Mouse (Mus musculus): ENCODE measurements around the gene Ptpa.

The Ptpa gene

DNA sequence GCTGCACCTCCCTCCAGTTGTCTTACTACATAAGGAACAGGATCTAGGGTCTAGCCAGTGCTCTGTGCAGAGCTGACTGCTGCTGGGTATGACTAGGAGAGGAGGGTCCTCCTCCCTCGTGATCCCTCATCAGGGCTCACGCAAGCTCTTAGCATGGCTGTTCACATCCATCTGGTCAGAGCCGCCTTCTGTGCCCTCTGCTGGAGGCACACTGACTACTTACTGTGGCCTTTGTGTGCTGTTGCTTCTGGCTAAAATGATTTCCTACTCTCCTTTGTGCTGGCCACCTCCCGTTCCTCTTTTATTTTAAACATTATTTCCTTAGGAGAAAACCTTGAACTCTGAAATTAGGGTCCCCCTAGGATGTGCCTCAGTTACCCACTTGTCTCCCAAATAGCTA is 21.0 kb downstream of the Ptpa start:
- no peak for DNase-seq (ENCODE audit: low read depth in 1 of 2, low spot score in 2 of 2)

DNA sequence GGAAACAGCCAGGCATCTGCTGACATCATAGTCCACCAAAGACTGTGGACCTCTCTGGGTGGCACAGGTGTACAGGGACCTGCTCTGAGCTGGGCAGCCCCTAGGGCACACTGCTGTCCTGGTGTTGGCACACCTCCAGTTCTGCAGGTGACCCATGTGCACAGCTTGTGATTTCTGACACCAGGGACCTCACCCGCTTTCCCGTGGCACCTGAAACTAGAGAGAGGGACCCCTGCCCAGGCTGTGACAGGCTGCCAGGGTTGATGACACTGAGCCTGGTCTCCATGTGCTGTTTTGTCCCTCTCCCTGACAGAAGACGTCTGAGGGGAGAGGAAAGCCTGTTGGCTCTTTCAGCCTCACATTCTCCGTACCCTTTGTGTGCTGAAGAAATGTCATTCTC is 22.0 kb downstream of the Ptpa start:
- DNase-seq (ENCODE audit: low read depth in 1 of 2, low spot score in 2 of 2): no peak

DNA sequence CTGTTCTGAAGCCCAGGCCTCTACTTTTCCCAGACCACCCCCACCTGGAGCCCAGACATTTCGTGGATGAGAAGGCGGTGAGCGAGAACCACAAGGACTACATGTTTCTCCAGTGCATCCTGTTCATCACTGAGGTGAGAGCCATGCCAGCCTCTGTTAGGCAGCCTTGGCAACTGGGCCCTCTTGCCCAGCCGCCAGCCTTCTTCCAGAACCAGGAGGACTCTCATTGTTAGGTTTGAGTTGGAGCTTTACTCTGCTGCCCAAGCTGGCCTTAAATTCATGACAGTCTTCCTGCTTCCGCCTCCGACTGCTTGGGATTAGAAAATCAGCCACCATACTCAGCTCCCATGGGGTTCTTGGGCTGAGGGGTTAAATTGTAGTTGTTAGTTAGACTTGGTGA is 23.8 kb downstream of the Ptpa start:
- no peak for DNase-seq (ENCODE audit: low read depth in 1 of 2, low spot score in 2 of 2)

DNA sequence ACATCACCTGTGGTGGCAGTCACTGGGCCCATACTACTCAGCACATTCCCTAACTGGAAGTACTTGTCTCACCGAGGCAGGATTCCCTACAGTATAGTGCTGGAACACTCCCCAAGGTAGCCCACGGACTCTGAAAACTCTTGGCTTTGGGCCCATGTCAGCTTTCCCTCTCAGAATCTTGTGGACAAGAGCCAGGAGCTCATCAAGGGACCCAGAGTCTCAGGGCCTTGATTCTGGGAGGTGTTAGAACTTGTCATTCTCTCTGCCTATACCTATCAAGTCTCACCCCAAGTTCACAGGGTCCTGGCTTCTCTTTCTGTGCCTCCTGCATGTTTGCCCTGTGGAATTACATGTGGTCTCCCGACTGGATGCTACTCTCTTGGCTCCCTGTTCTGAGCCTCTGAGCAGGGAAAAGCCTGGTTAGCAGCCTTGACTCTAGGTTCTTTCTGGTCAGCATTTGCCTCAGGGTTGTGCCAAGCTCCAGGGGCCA is 24.4 kb downstream of the Ptpa start:
- DNase-seq (ENCODE audit: low read depth in 1 of 2, low spot score in 2 of 2): no peak

DNA sequence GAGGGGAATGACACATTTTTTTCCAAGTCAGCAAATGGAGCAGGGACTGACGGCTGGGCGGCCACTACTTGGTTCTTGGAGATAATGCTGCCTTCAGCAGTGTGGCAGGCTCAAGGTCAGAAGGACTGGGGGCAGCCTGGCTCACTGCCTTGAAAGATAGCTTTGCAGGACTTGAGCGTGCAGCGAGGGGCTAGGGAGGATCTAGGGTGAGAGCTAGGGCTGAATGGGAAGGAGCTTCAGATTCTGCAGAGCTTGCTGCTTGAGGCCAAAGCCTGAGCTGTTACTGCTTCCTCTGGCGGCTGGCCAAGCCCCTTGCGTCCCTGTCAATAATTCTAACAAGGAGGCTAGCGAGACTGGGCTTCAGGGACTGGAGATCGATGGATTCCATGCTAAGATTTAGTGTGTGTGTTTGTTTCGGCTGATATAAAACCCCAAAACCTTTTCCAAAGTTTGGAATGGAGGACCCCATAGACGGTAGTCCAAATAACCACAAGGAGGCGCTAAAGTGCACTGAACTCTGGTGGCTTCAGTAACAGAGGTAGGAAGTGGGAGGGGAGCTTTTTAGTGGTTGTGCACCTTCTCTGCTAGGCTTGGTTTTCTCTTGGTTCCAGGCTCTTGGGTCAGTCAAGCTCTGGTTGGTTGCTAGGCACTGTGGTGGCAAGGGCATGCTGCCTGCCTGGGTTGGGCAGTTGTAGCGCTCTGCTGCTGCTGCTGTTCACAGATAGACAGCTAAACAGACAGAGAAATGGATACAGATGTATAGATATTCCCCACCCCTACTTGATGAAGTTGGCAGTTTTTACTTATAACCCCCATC is 25.1 kb downstream of the Ptpa start:
- peak in 1 of 2 experiments; percentile 41 for DNase-seq (ENCODE audit: low read depth in 1 of 2, low spot score in 2 of 2)

DNA sequence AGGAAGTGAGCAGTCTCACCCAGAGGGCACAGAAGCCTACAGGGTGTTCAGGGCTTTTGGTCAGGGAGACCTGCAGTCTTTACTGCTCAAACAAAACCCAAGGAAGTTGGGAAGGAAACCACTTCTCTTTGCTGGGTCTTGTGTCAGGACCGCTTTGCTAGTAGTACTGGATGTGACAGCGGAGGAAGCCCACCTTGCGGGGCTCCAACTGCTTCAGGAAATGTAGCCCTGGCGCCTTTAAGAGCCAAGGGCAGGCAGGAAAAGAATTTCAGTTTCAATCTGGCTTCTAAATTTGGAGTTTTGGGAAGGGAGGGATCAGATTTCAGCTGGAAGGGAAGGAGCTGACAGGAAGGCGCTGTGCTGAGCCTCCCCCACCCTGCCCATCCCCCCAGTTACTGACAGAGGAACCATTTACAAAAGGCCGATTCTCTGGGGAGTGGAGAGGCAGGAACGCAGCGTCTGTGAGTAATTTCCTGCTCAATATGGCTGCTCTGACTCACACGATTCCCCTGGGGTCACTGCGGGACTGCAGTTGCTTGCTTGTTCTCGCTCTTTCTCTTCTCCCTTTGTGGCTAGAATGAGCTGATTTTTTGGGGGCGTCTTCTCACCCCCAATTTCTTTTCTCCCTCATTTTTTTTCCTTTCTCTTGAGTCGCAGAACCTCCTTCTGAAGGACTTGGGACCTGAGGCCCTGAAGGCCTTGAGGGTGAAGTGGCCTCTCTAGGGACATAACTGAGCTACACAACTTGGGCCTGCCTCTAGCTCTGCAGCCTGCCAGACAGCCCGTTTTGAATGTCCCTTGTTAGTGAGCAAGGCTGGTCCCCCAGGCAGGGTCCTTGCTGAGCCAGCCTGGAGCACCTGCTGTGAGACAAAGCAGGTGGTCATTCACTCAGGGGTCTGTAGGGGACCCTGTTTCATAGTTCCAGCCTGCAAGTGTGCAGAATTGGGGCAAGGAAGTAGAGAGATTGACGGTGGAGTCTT is 26.0 kb downstream of the Ptpa start:
- DNase-seq (ENCODE audit: low read depth in 1 of 2, low spot score in 2 of 2): peak in 1 of 2 experiments; percentile 53

DNA sequence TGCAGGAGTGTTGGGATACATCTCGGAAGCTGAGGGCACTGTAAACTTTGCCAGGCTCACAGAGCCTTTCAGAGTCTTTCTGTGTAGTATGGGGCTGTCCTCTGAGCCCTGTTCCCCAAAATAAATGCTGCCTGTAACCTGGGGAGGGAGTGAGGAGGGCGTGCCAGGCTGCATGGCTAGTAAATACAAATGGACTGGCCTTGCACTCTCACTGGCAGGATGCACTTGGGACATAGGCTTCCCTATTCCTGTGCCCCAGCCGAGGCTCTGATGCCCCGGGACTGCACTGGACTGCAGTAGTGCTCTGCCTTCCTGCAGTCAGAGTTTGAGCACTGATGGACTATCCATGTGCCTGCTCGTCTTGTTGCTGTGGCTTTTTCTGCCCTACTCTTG is 26.7 kb downstream of the Ptpa start:
- no peak for DNase-seq (ENCODE audit: low read depth in 1 of 2, low spot score in 2 of 2)

DNA sequence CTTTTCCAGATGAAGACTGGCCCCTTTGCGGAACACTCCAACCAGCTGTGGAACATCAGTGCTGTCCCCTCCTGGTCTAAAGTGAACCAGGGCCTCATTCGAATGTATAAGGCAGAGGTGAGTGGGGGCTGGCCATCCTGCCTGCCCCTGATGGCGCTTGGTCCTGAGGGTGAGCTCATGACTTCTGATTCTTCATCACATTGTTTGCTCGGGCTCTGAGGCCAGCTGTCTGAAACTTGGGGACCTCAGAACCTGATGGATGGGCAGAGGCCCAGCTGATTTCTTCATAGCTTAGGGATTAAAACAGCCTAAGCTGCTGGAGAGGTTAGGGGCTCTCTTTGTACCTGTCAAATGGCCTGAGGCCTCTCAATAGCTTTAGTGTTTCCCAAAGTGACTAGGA is 27.4 kb downstream of the Ptpa start:
- no peak for DNase-seq (ENCODE audit: low read depth in 1 of 2, low spot score in 2 of 2)

DNA sequence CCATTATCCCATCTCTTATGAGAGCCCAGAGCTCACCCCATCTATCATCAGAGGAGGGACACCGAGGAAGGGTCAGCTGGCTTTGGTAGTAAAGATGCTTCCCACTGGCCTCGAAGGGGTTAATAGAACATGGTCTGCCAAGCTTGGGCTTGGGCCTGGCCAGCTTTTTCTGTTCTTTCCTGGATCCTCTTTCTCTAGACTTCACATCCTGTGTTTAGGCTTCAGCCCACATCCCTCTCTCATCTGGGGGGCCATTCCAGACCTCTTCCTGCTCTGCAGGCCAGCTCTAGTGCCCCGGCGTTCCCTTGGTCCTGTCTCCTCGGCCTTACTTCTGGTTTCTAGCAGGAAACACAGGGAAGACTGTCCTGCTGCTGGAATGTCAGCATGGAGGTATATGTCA is 28.2 kb downstream of the Ptpa start:
- DNase-seq (ENCODE audit: low read depth in 1 of 2, low spot score in 2 of 2): no peak

DNA sequence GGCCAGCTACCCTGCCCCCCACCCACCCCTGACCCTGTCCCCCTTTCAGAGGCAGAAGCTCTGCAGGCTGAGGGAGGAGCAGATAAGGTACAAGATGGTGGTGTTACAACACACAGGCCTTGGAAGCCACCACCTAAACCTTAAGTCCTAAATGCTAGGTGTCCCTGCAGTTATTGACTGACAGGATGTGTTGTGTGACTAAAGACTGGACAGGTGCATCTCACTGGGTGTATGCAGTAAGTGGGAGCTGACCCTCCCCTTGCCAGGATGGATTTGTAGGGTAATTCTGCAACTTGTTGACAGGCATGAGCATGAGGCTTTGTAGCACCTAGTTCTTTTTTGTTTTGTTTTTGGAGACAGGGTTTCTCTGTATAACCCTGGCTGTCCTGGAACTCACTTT is 28.6 kb downstream of the Ptpa start:
- DNase-seq (ENCODE audit: low read depth in 1 of 2, low spot score in 2 of 2): no peak

DNA sequence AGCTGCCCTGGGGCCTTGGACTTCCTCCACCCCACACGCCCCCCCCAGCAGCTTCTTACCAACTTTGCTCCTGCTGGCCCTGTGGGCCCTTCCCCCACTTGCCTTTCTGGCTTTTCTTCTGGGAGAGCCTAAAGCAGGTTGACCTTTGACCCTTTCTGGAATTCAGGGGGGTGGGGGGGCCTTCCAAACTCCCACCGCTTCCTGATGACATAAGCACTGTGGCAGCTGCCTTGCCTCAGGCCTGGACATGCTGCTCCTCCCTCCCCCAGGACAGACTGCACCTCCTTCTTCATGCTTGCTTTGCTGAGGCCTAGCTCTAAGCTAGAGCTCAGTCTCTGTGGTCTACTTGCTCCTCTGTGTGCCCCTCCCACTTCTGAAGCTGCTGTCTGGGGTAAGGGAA is 29.5 kb downstream of the Ptpa start:
- no peak for DNase-seq (ENCODE audit: low read depth in 1 of 2, low spot score in 2 of 2)

DNA sequence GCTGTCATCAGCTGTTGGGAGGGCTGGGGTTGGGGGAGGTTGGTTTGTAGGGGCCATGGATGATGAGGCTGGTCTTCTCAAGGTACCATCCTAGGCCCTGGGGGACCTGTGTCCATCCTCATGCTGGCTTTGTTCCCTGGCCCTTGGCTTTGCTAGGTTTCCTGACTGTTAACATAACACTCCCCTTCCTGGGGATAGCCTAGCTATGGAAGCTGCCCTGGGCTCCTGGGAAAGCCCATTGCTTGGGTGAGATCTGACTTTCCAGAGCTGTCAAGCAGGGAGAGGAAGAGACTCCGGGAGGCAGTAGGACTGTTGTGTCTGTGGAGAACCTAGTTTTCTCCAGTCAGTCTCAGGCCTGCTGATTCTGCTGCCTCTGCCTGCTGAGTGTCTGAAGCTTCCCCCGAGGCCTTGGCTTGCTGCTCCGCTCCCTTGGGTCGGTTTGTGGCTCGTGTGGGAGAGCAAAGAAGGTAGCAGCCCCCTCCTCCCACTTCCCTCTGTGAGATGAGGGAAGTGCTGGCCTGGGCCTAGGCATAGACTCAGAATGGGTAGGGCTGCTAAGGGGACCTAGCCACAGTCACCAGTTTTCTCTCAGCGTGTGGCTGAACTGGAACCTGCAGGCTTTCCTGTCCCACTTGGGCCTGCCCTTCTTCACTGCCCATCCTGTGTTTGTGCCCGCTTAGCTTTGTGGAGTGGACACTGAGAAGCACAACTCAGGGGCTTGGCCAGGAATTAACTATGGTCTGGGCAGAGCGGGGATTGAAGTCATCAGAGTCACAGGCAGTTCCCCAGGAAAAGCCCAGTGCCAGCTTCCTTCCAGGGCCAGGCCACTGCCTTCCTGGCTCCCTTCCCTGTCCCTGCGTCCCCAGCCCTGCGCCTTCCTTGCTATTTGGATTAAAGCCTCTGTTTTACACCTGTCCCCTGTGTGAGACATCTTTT is 31.3 kb downstream of the Ptpa start:
- DNase-seq (ENCODE audit: low read depth in 1 of 2, low spot score in 2 of 2): no peak

DNA sequence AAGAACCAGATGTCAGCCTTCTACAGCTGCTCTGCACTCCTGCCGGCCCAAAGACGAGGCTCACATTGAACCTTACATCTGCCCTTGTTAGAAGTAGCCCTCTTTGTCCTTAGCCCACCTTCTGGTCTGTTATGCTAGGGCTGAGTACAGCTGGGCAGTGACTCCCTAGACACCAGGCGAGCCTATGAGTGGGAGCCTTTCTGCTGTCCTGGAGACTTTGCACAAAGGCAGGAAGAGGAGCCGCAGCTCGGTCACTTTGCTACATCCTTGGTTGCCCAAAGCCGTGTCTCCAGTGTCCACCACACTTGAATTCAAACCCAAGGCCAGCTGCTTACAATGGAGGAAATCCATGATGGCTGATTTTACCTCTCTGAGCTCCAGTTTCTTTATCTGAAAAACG is 32.5 kb downstream of the Ptpa start:
- DNase-seq (ENCODE audit: low read depth in 1 of 2, low spot score in 2 of 2): no peak

DNA sequence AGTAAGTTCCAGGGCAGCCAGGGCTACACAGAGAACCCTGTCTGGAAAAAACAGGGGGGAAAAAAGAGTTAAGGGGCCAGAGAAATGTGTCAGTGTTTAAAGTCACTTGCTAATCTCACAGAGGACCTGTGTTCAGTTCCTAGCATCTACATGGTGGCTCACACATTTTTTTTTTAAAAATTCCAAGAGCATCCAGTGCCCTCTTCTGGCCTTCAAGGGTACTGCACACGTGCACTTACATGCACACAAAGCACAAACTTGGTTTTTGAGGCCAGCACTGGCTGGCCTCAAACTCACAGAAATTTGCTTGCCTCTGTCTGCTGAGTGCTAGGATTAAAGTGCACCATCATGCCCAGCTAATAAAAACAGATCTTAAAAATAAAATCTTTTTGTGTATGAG is 34.7 kb downstream of the Ptpa start:
- no peak for DNase-seq (ENCODE audit: low read depth in 1 of 2, low spot score in 2 of 2)

DNA sequence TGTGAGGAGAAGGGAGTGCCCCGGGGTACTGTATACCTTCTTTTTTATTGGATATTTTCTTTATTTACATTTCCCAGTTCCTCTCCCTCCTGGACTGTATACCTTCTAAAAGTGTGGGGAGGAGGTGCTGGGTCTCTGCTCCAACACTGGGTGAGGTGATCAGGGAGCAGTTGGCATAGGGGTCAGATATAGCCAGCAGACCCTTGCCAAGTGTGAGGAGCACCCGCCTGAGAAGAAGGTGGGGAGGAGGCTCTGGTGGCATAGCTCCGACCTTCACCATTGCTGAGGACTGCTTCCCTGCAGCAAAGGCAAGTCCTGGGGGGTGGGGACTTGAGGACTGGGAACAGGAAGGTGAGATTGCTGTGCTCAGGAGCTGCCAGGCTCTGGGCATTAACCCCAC is 35.7 kb downstream of the Ptpa start:
- no peak for DNase-seq (ENCODE audit: low read depth in 1 of 2, low spot score in 2 of 2)

DNA sequence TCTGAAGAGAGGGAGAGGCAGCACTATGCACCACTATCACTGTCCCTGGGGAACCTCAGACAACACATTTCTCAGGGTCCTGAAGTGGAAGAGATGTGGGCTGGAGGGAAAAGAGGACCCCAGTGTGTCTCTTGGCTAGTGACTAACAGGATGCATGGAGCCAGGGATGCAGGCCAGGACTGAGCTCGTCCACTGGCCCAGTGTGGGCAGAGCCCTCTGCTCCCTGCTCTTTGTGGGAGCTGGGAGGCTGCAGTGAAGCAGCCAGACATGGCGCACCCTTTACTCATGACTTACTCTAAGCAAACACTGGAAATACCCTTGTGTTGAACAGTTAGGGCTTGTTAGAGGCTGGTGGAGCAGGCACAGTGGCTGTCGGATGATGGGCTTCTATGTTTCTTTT is 37.7 kb downstream of the Ptpa start:
- no peak for DNase-seq (ENCODE audit: low read depth in 1 of 2, low spot score in 2 of 2)

DNA sequence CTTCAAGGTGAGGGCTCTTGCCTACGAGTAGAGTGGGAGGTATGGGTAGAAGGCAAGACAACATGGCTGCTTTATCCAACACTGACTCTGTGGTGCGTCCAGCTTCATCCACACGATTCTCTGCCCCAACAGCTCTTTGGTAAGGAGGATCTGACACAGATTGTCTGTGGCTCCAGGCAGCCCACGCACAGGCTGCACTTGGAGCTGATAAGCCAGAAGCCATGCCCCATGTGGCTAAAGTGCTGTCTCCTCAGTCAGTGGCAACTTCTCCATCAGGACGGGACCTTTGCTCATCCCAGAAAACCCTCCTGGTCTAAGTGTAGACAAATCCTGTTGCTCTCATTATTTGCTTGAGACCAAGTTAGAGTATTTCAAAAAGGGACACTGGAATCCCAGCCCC is 38.7 kb downstream of the Ptpa start:
- no peak for DNase-seq (ENCODE audit: low read depth in 1 of 2, low spot score in 2 of 2)

DNA sequence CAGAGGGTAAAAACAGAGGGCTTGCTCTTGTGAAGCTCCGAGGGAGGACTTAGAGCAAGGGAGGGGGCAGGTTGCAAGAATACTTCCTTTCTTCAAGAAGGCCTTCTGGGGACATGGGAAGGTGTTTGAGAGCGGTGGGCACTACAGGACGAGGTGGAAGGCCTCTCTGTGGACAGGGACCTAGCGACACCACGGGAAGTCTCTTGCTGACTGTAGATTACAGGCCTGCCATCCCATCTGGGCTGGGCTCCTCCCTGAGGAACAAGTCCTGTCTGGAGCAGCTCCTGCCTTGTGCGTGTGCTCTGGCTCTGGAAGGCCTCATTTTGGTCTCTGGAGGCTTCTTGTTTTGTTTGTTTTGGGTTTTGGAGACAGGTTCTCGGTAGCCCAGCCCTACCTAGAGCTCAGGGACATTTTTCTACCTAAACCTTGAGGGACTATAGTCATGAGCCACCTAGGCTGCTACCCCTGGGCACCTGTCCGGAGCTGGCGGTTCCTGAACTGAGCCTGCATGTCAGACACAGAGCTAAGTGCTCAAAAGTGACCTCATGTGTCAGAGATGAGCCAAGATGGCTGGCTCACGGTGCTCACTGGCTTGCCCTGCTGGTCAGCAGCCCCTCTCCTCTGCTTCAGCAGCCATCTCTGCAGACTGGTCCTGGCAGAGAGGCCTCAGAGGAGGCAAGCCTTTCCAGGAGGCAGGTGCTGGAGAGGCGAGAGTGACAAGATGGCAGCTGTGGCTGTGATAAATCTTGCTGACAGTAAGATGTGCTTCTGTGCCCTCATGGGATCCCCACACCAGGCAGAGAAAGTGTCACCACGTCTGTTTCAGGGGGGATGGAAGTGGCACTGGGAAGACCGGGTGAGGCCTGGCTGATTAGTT is 40.5 kb downstream of the Ptpa start:
- no peak for DNase-seq (ENCODE audit: low read depth in 1 of 2, low spot score in 2 of 2)

DNA sequence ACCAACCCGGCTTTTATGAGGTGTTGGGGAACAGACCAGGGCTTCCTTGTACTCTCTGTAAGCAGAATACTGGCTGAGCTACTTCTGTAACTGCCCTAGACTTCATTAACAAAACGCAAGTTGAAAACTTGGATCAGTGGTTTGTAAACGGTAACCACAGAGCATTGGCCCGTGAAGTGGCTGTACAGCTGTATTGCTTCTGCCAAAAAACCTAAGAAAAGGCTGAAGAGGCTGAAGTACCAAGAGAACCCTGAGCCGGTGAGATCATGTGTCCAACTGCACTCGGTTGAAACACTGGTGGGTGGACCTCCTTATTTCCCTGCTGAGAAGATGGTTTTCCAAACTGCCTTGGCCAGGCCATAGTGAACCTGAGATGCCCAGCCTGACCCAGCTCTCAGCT is 42.5 kb downstream of the Ptpa start:
- no peak for DNase-seq (ENCODE audit: low read depth in 1 of 2, low spot score in 2 of 2)

DNA sequence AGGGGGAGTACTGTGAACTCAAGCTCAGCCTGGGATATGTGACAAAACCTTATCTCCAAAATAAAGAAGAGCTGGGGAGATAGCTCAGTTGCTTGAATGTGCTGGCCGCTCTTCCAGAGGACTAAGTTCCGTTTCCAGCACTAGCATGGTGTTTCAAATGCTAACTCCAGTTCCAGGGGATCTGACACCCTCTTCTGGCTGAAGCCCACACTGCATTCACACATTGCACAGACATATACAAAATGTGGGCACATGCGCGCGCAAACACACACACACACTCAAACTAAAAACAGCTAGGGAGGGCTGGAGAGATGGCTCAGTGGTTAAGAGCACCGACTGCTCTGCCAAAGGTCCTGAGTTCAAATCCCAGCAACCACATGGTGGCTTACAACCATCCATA is 43.4 kb downstream of the Ptpa start:
- no peak for DNase-seq (ENCODE audit: low read depth in 1 of 2, low spot score in 2 of 2)

All from monocyte, adult 2 months (primary cell).